22 mouse cellular contexts compared by ENCODE assay signal in genomic region chr3:26174257-26174656, GRCm38 (mm10).
A peak's percentile ranks its signal among the peaks of the same experiment; 100 is the strongest.
DNase-seq lines count a peak whose midpoint lies in the region; ATAC-seq and TF ChIP-seq lines count a peak whose summit lies in the region.
"Had no signal": no experiment of that assay in that cellular context is flagged by ENCODE, and none has a peak within 500 bp of the region (broad histone marks: within the 10 kb centered on the region; RNA-seq: fewer than 3 reads in every experiment).

No protein-coding gene starts in this region.

- no peaks in the 10 kb centered on the region for H3K36me3 ChIP-seq in kidney, postnatal 0 days (ENCODE audit: insufficient read depth, low read length)
- H3K36me3 ChIP-seq in kidney, embryonic 16.5 days (ENCODE audit: insufficient read depth, low read length): no peaks in the 10 kb centered on the region
- H3K36me3 ChIP-seq: embryonic facial prominence, embryonic 13.5 days; heart, embryonic 15.5 days; hindbrain, embryonic 13.5 days had no signal

- ATAC-seq in kidney, postnatal 0 days (replicated peaks; ENCODE audit: low FRiP score, low read depth): no peak
- no peak for ATAC-seq in kidney, embryonic 16.5 days (ENCODE audit: low FRiP score, low TSS enrichment)
- ATAC-seq in cerebellum, adult (ENCODE audit: insufficient number of reproducible peaks, low FRiP score, low TSS enrichment): no peak
- ATAC-seq: activated CD4-positive, CD25-positive, alpha-beta regulatory T cell, adult 4 months; forebrain, postnatal 0 days; hindbrain, postnatal 0 days; Patski had no signal

- no peak overlapping the region for H3K9ac ChIP-seq in kidney, postnatal 0 days (ENCODE audit: low read depth, low read length)
- H3K9ac ChIP-seq in kidney, embryonic 16.5 days (replicated peaks; ENCODE audit: low read length): no peak overlapping the region
- H3K9ac ChIP-seq: embryonic facial prominence, embryonic 13.5 days; forebrain, embryonic 13.5 days; forebrain, postnatal 0 days; heart, embryonic 15.5 days; hindbrain, embryonic 13.5 days had no signal

- no peak for TF ChIP-seq CTCF in kidney, postnatal 0 days (IDR thresholded peaks at IDR 0.05; ENCODE audit: low read depth)

- no peaks in the 10 kb centered on the region for H3K9me3 ChIP-seq in kidney, postnatal 0 days (replicated peaks; ENCODE audit: low read length)
- H3K9me3 ChIP-seq in kidney, embryonic 16.5 days (ENCODE audit: low read length): no peaks in the 10 kb centered on the region
- H3K9me3 ChIP-seq: embryonic facial prominence, embryonic 13.5 days; forebrain, embryonic 13.5 days; heart, embryonic 15.5 days; hindbrain, embryonic 13.5 days had no signal

- no peaks in the 10 kb centered on the region for H3K27me3 ChIP-seq in kidney, postnatal 0 days (ENCODE audit: insufficient read depth, low read length)
- no peaks in the 10 kb centered on the region for H3K27me3 ChIP-seq in kidney, embryonic 16.5 days (ENCODE audit: insufficient read depth, low read length)
- H3K27me3 ChIP-seq: embryonic facial prominence, embryonic 13.5 days; forebrain, embryonic 13.5 days; heart, embryonic 15.5 days; hindbrain, embryonic 13.5 days had no signal

- WGBS in kidney, postnatal 0 days: 49% methylated on average over 5 of the region's 5 CpGs
- 63% methylated on average over 5 of the region's 5 CpGs for WGBS in kidney, embryonic 16.5 days

- H3K4me2 ChIP-seq in kidney, postnatal 0 days (ENCODE audit: low read length): no peak overlapping the region
- no peak overlapping the region for H3K4me2 ChIP-seq in kidney, embryonic 16.5 days (replicated peaks; ENCODE audit: low read depth, low read length)
- H3K4me2 ChIP-seq: embryonic facial prominence, embryonic 13.5 days; forebrain, embryonic 13.5 days; heart, embryonic 11.5 days; heart, embryonic 15.5 days; hindbrain, embryonic 13.5 days had no signal

- H3K27ac ChIP-seq in kidney, postnatal 0 days: no peak overlapping the region
- H3K27ac ChIP-seq in kidney, embryonic 16.5 days (ENCODE audit: low read length): no peak overlapping the region
- H3K27ac ChIP-seq: embryonic facial prominence, embryonic 13.5 days; forebrain, embryonic 13.5 days; heart, adult 2 months; heart, embryonic 15.5 days; hindbrain, embryonic 13.5 days; hindbrain, postnatal 0 days had no signal

- no peaks in the 10 kb centered on the region for H3K4me1 ChIP-seq in kidney, postnatal 0 days (replicated peaks; ENCODE audit: insufficient read depth, low read length)
- H3K4me1 ChIP-seq in kidney, embryonic 16.5 days (ENCODE audit: insufficient read depth, low read length): no peaks in the 10 kb centered on the region
- H3K4me1 ChIP-seq: embryonic facial prominence, embryonic 13.5 days; forebrain, embryonic 13.5 days; heart, embryonic 15.5 days; hindbrain, embryonic 13.5 days had no signal

- H3K4me3 ChIP-seq in kidney, postnatal 0 days (replicated peaks; ENCODE audit: low read depth, low read length): no peak overlapping the region
- no peak overlapping the region for H3K4me3 ChIP-seq in kidney, embryonic 16.5 days (ENCODE audit: low read length)
- H3K4me3 ChIP-seq: embryonic facial prominence, embryonic 13.5 days; forebrain, embryonic 13.5 days; heart, adult 2 months; heart, embryonic 15.5 days; hindbrain, embryonic 13.5 days had no signal

- DNase-seq in adrenal gland, postnatal 14 days: peak; percentile 6
- DNase-seq in adrenal gland, postnatal 10 days: no peak
- DNase-seq in kidney, postnatal 0 days (ENCODE audit: low spot score): peak; percentile 8
- DNase-seq in Muller cell, postnatal 12 days (ENCODE audit: inconsistent ontology term): peak; percentile 66
- DNase-seq in kidney, postnatal 4 days: peak; percentile 15 to 44
- no peak for DNase-seq in urinary bladder, adult 18-20 months (ENCODE audit: low spot score in 2 of 2)
- DNase-seq: cerebellum, adult 8-10 months; cerebellum, postnatal 25 days; forebrain, postnatal 0 days; gastrocnemius, postnatal 14 days; heart, adult 2 months; heart, postnatal 14 days had no signal

Comparison
In these comparisons a context has a peak if more than half of its experiments do, and no peak if none do; other contexts are left out.
1. DNase-seq: peak in adrenal gland, postnatal 14 days (single experiment), kidney, postnatal 0 days (single experiment), Muller cell, postnatal 12 days (single experiment) and kidney, postnatal 4 days (2 of 2); none in adrenal gland, postnatal 10 days (single experiment) and urinary bladder, adult 18-20 months (0 of 2).